Mouse (Mus musculus) limb, embryonic 12.5 days (tissue): ENCODE measurements around the gene Ttyh3. TPM values are rescaled to one million over a fixed set of nuclear protein-coding genes. Genes with fewer than 3 reads are reported as not detected.

ENCODE experiments used
- ATAC-seq: fragments of 200-750 bp; cut with Nextera tagmentation; 2 replicates; pipeline ENCODE4 v1.8.0; 2017; ENCODE audit warnings: low read depth, moderate TSS enrichment; ENCODE audit not compliant: insufficient number of reproducible peaks, insufficient read depth, low FRiP score, low TSS enrichment
- H3K27ac ChIP-seq: fragments of 300-500 bp; sonication (generic); 2 replicates; pipeline ENCODE4 v1.5.1; 2016; ENCODE audit warnings: mild to moderate bottlenecking, moderate library complexity
- H3K27me3 ChIP-seq: fragments of 300-500 bp; sonication (generic); 2 replicates; pipeline ENCODE4 v1.6.1; 2016; ENCODE audit warnings: mild to moderate bottlenecking, moderate library complexity
- H3K36me3 ChIP-seq: fragments of 300-500 bp; sonication (generic); 2 replicates; pipeline ENCODE4 v1.6.1; 2016; ENCODE audit warnings: mild to moderate bottlenecking, moderate library complexity
- H3K4me1 ChIP-seq: fragments of 300-500 bp; sonication (generic); replicated peaks from 2 replicates; pipeline ENCODE4 v1.6.1; 2016
- H3K4me2 ChIP-seq: fragments of 300-500 bp; sonication (generic); 2 replicates; pipeline ENCODE4 v1.6.1; 2016; ENCODE audit warnings: mild to moderate bottlenecking, moderate library complexity
- H3K4me3 ChIP-seq: fragments of 300-500 bp; sonication (generic); replicated peaks from 2 replicates; pipeline ENCODE4 v1.5.1; 2016; ENCODE audit warnings: mild to moderate bottlenecking
- H3K9ac ChIP-seq: fragments of 300-500 bp; sonication (generic); replicated peaks from 2 replicates; pipeline ENCODE4 v1.6.1; 2016; ENCODE audit warnings: mild to moderate bottlenecking, moderate library complexity
- H3K9me3 ChIP-seq: fragments of 300-500 bp; sonication (generic); 2 replicates; pipeline ENCODE4 v1.6.1; 2016; ENCODE audit warnings: mild to moderate bottlenecking, moderate library complexity
- WGBS: fragments of 180-500 bp; shearing (Covaris S2); methylation state at CpG from one replicate; pipeline ENCODE4 v1.1.7; 2016; 5-methylcytosine and 5-hydroxymethylcytosine counted together
- polyA plus RNA-seq: library from polyadenylated mRNA; unstranded; fragments of >200 nt; fragmentation: Nextera tagmentation; extraction: Ambion mirVana; gene quantifications from 2 replicates; pipeline ENCODE4 v1.2.1, GENCODE M21; 2016

Gene Ttyh3
- polyA plus RNA-seq, 1 experiment from 2014 or later = 48.8 TPM

DNA sequence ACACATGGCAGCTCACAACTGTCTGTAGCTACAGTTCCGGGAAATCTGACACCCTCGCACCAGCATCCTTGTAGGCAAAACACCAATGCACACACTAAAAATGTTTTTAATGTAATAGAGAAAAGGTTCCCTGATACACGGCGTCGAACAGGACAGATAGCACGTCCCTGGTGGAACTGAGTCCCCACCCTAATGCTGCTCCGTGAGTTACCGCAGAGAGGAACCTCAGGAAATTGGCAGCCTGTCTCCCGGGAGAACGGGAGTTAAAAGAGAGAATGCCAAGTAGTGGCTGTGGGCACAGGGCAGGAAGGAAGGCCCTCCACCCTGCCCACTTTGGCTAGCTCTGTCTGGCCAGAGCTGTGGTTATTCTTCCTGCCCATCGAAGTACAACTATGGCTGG, 2.4 kb upstream of the Ttyh3 start:
- WGBS = 87% methylated on average over 11 of the region's 11 CpGs
- Histone ChIP-seq H3K9me3 (no peaks in the 10 kb centered on the region), H3K27ac (no peak overlapping the region), H3K4me1 (peaks cover 29% of the 10 kb centered on the region), H3K36me3 (peaks cover 2% of the 10 kb centered on the region; the same call in 1 of the 2 replicates), H3K27me3 (no peaks in the 10 kb centered on the region), H3K4me2 (no peak overlapping the region), H3K4me3 (no peak overlapping the region), H3K9ac (no peak overlapping the region)
- no peak for ATAC-seq

DNA sequence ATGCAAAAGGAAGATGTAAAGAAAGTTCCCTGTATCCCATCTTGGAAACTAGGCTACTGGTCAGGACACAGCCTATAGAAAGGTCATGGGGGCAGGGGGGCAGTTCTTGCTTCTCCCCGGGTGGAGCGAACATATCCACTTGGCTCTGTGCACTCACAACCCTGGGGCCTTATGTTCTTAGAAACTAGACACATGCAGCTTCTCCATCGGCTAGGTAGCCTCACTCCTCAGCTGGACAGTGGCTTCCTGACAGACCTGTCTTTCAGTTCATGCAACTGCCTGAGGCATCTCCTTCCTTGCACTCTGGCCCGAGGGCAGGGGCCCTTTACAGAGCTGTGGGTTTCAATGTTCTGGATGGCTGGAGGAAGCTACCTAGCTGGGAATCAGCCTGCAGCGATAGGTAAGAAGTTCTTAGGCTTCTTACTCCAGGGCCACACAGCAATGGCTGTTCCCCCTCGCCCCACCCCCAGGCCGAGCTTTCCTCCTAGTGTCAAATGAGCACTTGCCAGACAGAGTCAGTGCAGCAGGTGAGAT, 1.1 kb upstream of the Ttyh3 start:
- Histone ChIP-seq H3K27ac (no peak overlapping the region), H3K27me3 (no peaks in the 10 kb centered on the region), H3K36me3 (peaks cover 15% of the 10 kb centered on the region), H3K4me1 (peaks cover 41% of the 10 kb centered on the region), H3K9me3 (no peaks in the 10 kb centered on the region), H3K4me2 (peak overlapping the region; percentile 97), H3K9ac (peak overlapping the region; percentile 57; the same call in 1 of the 2 replicates), H3K4me3 (0 out of 2 replicates have a peak overlapping the region, but pooled peaks have one; percentile 96)
- WGBS = 58% methylated on average over 7 of the region's 7 CpGs
- no peak for ATAC-seq

DNA sequence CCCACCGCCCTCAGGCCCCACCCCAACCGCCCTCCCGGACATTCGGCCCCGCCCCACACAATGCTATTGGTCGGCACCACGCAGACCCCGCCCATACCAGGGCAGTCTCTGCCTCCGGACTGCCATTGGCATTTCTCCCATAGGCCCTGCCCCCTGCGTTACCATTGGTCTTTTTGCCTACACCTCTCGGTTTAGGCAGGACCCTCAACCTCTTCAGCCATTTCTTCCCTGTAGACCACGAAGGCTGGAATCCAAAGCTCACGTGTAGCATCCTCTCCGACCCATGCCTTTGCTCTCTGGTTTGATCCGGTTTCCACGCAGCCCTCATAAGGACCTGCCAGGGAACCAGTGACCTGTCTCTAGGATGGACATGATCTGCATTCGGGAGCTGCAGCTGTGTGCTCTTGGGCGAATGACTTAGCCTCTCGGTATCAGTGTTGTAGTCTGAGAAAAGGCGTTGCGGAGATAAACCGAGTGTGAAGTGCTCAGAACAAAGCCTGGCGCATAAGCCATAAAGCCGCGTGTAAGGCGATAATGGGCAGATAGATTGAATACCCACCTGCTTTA, 353 bp upstream of the Ttyh3 start:
- Histone ChIP-seq H3K36me3 (peaks cover 23% of the 10 kb centered on the region), H3K4me3 (peak overlapping the region; percentile 96), H3K27me3 (no peaks in the 10 kb centered on the region), H3K27ac (peak overlapping the region; percentile 88), H3K9ac (peak overlapping the region; percentile 57), H3K4me1 (peaks cover 43% of the 10 kb centered on the region), H3K9me3 (no peaks in the 10 kb centered on the region), H3K4me2 (peak overlapping the region; percentile 97)
- peak; percentile 92 for ATAC-seq
- WGBS = 3% methylated on average over 26 of the region's 26 CpGs

DNA sequence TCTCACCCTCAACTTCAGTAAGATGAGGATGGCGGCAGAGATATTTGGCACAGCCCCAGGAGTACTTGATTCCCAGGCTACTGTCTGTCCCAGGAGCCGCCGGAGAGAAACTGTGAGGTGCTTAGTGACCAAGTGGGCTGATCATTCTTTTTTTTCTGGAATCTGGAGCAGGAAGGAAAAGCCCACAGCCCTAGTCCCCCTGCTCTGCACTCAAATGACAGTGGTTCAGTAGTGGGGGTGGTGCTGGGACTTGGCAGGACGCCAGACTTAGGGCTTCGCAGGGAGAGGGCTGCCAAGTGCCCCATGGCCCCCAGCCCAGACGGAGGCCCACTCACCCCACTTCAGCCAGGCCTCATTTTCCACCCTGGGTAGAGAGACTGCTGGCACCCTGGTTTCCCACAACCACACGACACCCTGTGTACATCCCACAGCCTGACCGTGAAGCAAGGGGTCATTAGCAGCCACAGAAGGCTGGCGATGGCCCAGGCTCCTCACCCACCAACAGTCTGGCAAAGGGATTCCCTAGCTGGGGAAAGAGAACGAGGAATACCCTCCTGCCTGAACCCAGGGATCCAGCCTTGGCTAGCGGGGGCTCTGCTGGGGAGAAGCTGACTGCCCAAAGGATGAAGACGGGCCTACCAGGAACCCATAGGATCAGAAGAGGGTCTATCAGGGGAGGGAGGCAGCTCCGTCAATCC, 861 bp downstream of the Ttyh3 start:
- Histone ChIP-seq H3K4me2 (peak overlapping the region; percentile 97), H3K4me3 (peak overlapping the region; percentile 96), H3K27ac (peak overlapping the region; percentile 88), H3K9me3 (no peaks in the 10 kb centered on the region), H3K9ac (peak overlapping the region; percentile 99), H3K27me3 (no peaks in the 10 kb centered on the region), H3K36me3 (peaks cover 35% of the 10 kb centered on the region), H3K4me1 (peaks cover 50% of the 10 kb centered on the region)
- 2% methylated on average over 13 of the region's 13 CpGs for WGBS
- ATAC-seq = peak; percentile 33

DNA sequence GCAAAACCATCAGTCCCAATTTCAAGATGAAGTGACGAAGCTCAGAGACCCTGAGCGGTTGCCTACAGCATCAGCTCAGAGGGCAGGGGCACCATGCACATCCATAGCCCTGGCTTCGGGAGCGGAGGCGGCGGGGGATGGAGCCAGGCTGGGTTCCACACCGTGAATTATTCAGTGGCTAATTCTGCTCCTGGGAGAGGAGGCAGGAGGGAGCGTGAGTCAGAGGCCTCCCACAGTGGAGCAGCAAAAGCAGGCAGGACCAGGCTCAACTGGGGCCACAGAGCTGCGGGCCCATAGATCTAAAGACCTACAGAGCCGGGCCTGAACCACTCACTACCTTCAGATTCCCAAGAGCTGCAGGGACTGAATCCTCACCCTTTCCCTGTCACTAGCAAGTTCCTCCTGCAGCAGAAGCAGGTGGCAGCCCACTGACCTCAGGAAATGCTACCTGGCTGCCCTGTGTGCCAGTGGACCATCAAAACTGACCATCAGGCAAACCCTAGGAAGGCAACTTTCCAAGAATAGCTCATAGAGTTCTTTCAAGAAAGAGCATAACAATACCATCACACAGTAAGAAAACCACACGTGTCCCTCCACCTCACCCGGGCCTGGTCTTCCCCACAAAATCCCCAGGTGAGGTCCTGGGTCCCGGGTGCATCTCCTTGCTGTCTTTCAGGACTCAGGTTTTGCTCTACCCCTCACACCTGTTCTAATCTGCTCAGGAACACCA, 1.6 kb downstream of the Ttyh3 start:
- Histone ChIP-seq H3K4me1 (peaks cover 58% of the 10 kb centered on the region), H3K27ac (peak overlapping the region; percentile 88; the same call in 1 of the 2 replicates), H3K4me3 (peak overlapping the region; percentile 96), H3K27me3 (no peaks in the 10 kb centered on the region), H3K9me3 (no peaks in the 10 kb centered on the region), H3K4me2 (peak overlapping the region; percentile 97), H3K36me3 (peaks cover 38% of the 10 kb centered on the region), H3K9ac (peak overlapping the region; percentile 99)
- no peak for ATAC-seq
- 66% methylated on average over 13 of the region's 13 CpGs for WGBS

DNA sequence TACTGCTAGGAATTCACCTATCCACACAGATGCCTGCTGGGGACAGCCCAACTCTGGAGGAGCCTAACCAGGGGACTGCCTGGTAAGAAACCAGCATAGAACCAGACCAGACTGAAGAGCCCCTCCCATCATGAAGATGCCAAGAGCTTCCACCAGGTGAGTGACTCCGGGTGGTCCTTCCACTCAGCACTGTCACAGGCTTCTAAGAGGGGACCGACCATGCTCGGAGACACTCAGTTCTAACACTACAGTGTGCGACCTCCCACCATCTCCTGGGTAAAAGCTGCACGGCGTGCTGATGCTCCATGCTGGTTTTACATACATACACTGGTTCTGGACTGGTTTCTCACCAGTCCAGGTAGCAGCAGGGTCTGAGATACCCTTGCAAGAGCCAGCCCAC, 2.7 kb downstream of the Ttyh3 start:
- Histone ChIP-seq H3K4me3 (peak overlapping the region; percentile 96), H3K27me3 (no peaks in the 10 kb centered on the region), H3K27ac (no peak overlapping the region), H3K4me1 (peaks cover 68% of the 10 kb centered on the region), H3K36me3 (peaks cover 38% of the 10 kb centered on the region), H3K4me2 (peak overlapping the region; percentile 97), H3K9ac (0 out of 2 replicates have a peak overlapping the region, but pooled peaks have one; percentile 99), H3K9me3 (no peaks in the 10 kb centered on the region)
- 91% methylated on average over 6 of the region's 6 CpGs for WGBS
- no peak for ATAC-seq

DNA sequence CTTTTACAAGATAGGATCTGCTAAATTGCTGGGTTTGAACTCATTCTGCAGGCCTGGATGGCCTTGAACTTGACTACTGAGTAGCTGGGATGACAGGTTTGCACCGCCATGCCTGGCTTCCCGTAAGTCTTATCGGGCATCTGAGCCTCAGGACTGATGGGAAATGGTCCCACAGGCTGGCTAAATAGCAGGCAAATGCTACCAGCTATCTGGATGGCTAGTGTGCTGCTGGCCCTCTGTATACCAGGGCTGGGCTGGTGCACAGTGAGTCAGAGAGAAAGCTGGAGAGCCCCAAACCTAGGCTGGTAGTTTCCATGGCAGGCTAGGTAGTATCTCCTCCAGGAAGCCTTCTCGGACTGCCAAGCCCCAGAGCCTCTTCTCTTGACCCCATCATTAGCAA, 3.4 kb downstream of the Ttyh3 start:
- no peaks in the 10 kb centered on the region for H3K27me3 ChIP-seq
- ATAC-seq = no peak
- H3K4me2 ChIP-seq = peak overlapping the region; percentile 97; the same call in 1 of the 2 replicates
- no peak overlapping the region for H3K9ac ChIP-seq
- H3K4me3 ChIP-seq = no peak overlapping the region
- peaks cover 75% of the 10 kb centered on the region for H3K4me1 ChIP-seq
- 81% methylated on average over 4 of the region's 4 CpGs for WGBS
- peaks cover 43% of the 10 kb centered on the region for H3K36me3 ChIP-seq
- H3K27ac ChIP-seq = no peak overlapping the region
- H3K9me3 ChIP-seq = no peaks in the 10 kb centered on the region

DNA sequence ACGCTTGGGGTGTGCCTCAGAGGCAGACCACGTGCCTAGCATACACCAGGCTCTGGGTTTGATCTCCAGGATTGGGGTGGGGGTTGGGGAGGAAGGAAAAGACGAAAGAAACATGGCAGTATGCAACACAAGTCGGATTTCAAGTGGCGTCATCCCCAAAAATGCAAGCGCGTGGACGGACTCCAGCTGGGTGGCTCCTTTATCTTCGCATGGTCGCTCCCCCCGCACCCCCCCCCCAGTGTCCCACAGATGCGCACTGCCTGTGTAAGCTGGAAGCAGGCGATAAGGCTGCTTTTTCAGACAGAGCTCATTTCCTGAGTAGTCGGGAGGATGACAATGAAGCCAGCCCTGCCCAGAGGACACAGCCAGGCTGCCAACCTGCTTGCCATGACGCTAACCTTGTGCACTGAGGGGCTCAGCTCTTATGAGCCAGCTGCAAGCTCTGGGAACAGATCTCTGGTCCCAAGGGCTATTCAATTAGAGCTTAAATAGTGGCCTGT, 4.1 kb downstream of the Ttyh3 start:
- Histone ChIP-seq H3K9me3 (no peaks in the 10 kb centered on the region), H3K9ac (no peak overlapping the region), H3K4me1 (peaks cover 71% of the 10 kb centered on the region), H3K27ac (no peak overlapping the region), H3K36me3 (peaks cover 50% of the 10 kb centered on the region), H3K4me3 (no peak overlapping the region), H3K27me3 (no peaks in the 10 kb centered on the region), H3K4me2 (0 out of 2 replicates have a peak overlapping the region, but pooled peaks have one; percentile 6)
- no peak for ATAC-seq
- 92% methylated on average over 15 of the region's 15 CpGs for WGBS

DNA sequence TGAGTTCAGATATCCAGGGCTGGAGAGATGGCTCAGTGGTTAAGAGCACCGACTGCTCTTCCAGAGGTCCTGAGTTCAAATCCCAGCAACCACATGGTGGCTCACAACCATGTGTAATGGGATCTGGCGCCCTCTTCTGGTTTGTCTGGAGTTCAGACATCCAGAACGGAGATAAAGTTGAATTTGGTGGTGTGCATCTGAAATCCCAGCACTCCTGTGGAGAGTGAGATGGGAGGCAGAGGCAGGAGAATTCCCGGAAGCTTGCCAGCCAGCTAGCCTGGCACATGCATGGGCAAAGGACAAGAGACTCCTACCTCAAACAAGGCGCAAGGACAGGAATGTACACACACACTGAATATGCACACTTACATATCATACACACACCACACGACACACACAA, 4.6 kb downstream of the Ttyh3 start:
- no peak overlapping the region for H3K4me2 ChIP-seq
- 90% methylated on average over 6 of the region's 6 CpGs for WGBS
- H3K27ac ChIP-seq = no peak overlapping the region
- no peaks in the 10 kb centered on the region for H3K9me3 ChIP-seq
- no peak overlapping the region for H3K4me3 ChIP-seq
- peaks cover 66% of the 10 kb centered on the region for H3K4me1 ChIP-seq
- H3K27me3 ChIP-seq = no peaks in the 10 kb centered on the region
- no peak for ATAC-seq
- peaks cover 55% of the 10 kb centered on the region for H3K36me3 ChIP-seq
- H3K9ac ChIP-seq = no peak overlapping the region

DNA sequence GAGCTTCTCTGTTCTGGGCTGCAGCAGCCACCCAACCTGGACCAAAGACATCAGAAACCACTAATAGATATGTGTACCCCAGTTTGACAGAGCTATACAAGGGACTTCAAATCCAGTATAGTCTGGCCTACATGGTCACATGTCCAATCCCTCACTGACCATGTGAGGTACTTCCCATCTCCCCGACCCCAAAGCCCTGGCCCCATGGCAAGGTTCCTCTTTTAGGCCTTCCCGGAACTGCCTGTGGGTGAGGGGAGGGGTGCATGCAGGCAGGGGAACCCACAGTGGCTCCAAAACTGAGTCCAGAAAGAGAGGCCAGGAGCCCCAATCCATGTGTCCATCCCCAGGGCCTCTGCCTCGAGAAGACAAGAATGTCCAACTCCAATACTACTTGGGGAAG, 6.8 kb downstream of the Ttyh3 start:
- no peak for ATAC-seq
- no peaks in the 10 kb centered on the region for H3K27me3 ChIP-seq
- peak overlapping the region; percentile 44 for H3K4me2 ChIP-seq
- H3K27ac ChIP-seq = peak overlapping the region; percentile 80
- H3K9me3 ChIP-seq = no peaks in the 10 kb centered on the region
- no peak overlapping the region; the same call in 1 of the 2 replicates for H3K4me3 ChIP-seq
- WGBS = 65% methylated on average over 3 of the region's 3 CpGs
- peaks cover 55% of the 10 kb centered on the region for H3K4me1 ChIP-seq
- H3K9ac ChIP-seq = 0 out of 2 replicates have a peak overlapping the region, but pooled peaks have one; percentile 45
- peaks cover 77% of the 10 kb centered on the region for H3K36me3 ChIP-seq
